Mouse (Mus musculus) ES-Bruce4 (cell line): ENCODE results near the gene Slco1a5. TPM values are rescaled to one million over a fixed set of nuclear protein-coding genes. Genes with fewer than 3 reads are reported as not detected.

Experiments used
- H3K27ac ChIP-seq: 2 replicates; pipeline ENCODE4 v1.5.1; 2012; ENCODE audit warnings: low read length, inconsistent platforms; ENCODE audit not compliant: insufficient read depth
- H3K27me3 ChIP-seq: 2 replicates; pipeline ENCODE4 v1.6.1; 2012; ENCODE audit warnings: mild to moderate bottlenecking, low read length, inconsistent platforms; ENCODE audit not compliant: control insufficient read depth, poor library complexity, insufficient read depth, severe bottlenecking
- H3K36me3 ChIP-seq: 2 replicates; pipeline ENCODE4 v1.6.1; 2012; ENCODE audit warnings: inconsistent platforms, mild to moderate bottlenecking, low read length, moderate library complexity; ENCODE audit not compliant: control insufficient read depth, poor library complexity, insufficient read depth, severe bottlenecking
- H3K4me1 ChIP-seq: one replicate; pipeline ENCODE4 v1.8.1; 2011; ENCODE audit warnings: low read length; ENCODE audit not compliant: control insufficient read depth, insufficient read depth
- H3K4me3 ChIP-seq: 2 replicates; pipeline ENCODE4 v1.5.1; 2011; ENCODE audit warnings: low read depth, mild to moderate bottlenecking, low read length
- H3K9ac ChIP-seq: 2 replicates; pipeline ENCODE4 v1.6.1; 2012; ENCODE audit warnings: low read depth, mild to moderate bottlenecking, inconsistent platforms; ENCODE audit not compliant: poor library complexity, severe bottlenecking
- H3K9me3 ChIP-seq: replicated peaks from 2 replicates; pipeline ENCODE4 v1.6.1; 2012; ENCODE audit warnings: mild to moderate bottlenecking, low read length, inconsistent platforms; ENCODE audit not compliant: control insufficient read depth, poor library complexity, insufficient read depth, severe bottlenecking
- CTCF ChIP-seq: IDR thresholded peaks from one replicate; pipeline ENCODE4 v1.8.1; 2011; ENCODE audit warnings: low read depth, low read length
- EP300 ChIP-seq: IDR thresholded peaks from 2 replicates; pipeline ENCODE4 v1.6.1; 2011; ENCODE audit warnings: low read depth, low read length; ENCODE audit not compliant: insufficient read depth
- POLR2A ChIP-seq: IDR thresholded peaks from one replicate; pipeline ENCODE4 v1.8.1; 2011; ENCODE audit warnings: low read length; ENCODE audit not compliant: insufficient read depth
- polyA plus RNA-seq: library from polyadenylated mRNA; stranded (reverse); fragments of >200 nt; gene quantifications from 2 replicates; pipeline ENCODE4 v1.2.4, GENCODE M21; 2011; ENCODE audit warnings: low read depth; ENCODE audit not compliant: missing spikeins, insufficient read depth, insufficient read length

The Slco1a5 gene
- polyA plus RNA-seq, 1 experiment, result not detected

GRCm38 (mm10) chr6:142345440-142346038, 22.8 kb upstream of the Slco1a5 start, which contains the start of gene Pyroxd1:
Pyroxd1 (plus strand) TSS chr6:142345654.
- H3K27ac ChIP-seq, result no peak within 1 kb of the TSS
- H3K36me3 ChIP-seq, result no peaks in the 10 kb centered on the region
- H3K4me3 ChIP-seq, result peak within 1 kb of the TSS; percentile 82
- no peaks in the 10 kb centered on the region for H3K27me3 ChIP-seq
- H3K9me3 ChIP-seq, result no peaks in the 10 kb centered on the region
- H3K9ac ChIP-seq, result peak within 1 kb of the TSS; percentile 35
- no peak for TF ChIP-seq POLR2A
- TF ChIP-seq EP300, result no peak
- TF ChIP-seq CTCF, result no peak
- no peaks in the 10 kb centered on the region for H3K4me1 ChIP-seq

DNA sequence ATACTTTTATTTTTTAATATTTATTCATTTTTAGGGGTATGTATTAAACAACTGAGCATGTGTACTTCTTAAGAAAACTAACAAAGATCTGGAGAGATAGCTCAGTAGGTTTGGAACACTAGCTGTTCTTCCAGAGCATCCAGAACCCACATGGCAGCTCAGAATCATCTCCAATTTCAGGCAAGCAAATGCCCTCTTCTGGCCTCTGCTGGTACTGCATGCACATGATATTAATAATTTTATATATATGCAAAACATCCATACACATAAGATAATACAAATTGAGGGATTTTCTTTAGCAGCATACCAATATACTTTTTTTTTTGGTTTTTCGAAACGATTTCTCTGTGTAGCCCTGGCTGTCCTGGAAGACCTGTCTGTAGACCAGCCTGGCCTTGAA, 20.8 kb upstream of the Slco1a5 start:
- Histone ChIP-seq H3K27ac (no peak overlapping the region), H3K9me3 (no peaks in the 10 kb centered on the region), H3K36me3 (no peaks in the 10 kb centered on the region), H3K9ac (no peak overlapping the region), H3K27me3 (no peaks in the 10 kb centered on the region), H3K4me3 (no peak overlapping the region), H3K4me1 (no peaks in the 10 kb centered on the region)
- TF ChIP-seq POLR2A (no peak), CTCF (no peak), EP300 (no peak)

DNA sequence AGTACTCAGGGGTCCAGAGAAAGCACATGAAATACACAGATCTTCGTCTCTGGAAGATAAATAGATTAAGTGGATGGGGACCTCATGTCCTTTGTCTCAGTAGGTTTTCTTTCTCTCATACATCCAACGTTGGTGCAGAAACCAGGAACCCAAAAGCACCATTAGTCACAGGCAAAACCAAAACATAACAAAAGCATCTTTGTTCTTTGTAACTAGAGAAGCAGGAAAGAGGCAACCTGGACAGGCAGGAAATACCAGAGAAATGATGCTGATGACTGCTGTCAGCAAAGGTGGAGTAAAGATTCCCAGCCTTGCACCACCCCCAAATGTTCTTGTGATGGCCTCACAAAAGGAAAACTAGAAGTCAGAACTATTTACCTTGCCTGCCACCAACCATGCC, 16.8 kb upstream of the Slco1a5 start:
- Histone ChIP-seq H3K27ac (no peak overlapping the region), H3K9me3 (no peaks in the 10 kb centered on the region), H3K27me3 (no peaks in the 10 kb centered on the region), H3K4me3 (no peak overlapping the region), H3K36me3 (no peaks in the 10 kb centered on the region), H3K4me1 (no peaks in the 10 kb centered on the region), H3K9ac (no peak overlapping the region)
- no peak for TF ChIP-seq CTCF

DNA sequence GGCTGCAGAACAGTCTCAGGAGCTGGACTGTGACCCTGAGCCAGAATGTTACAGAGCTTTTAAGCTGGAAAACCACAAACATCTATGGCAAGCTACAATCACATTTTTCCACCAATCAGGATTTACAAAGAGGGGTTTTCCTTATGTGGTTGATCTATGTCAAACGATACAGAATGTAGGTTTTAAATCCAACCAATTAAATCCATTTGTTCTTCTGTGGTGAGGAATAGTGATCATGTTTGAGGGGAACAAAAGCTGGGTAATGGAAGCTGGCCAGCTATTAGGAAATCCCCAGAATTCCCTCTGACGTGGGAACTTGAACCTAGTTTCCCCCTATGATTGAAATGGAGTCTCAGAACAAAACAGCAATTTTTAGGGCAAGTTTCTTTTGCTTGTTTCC, 16.2 kb upstream of the Slco1a5 start:
- Histone ChIP-seq H3K36me3 (no peaks in the 10 kb centered on the region), H3K27ac (no peak overlapping the region), H3K4me3 (no peak overlapping the region), H3K27me3 (no peaks in the 10 kb centered on the region), H3K9ac (no peak overlapping the region), H3K9me3 (no peaks in the 10 kb centered on the region), H3K4me1 (no peaks in the 10 kb centered on the region)
- TF ChIP-seq EP300, result no peak
- no peak for TF ChIP-seq CTCF
- no peak for TF ChIP-seq POLR2A

- peaks cover 1% of the 10 kb centered on the region for H3K4me1 ChIP-seq
- no peak overlapping the region for H3K9ac ChIP-seq
- H3K27ac ChIP-seq, result no peak overlapping the region
- TF ChIP-seq POLR2A, result no peak
- TF ChIP-seq EP300, result no peak
- no peak for TF ChIP-seq CTCF
- H3K4me3 ChIP-seq, result no peak overlapping the region
- no peaks in the 10 kb centered on the region for H3K27me3 ChIP-seq
- no peaks in the 10 kb centered on the region for H3K9me3 ChIP-seq
- no peaks in the 10 kb centered on the region for H3K36me3 ChIP-seq
These were observed 6.4 kb upstream of the Slco1a5 start for GRCm38 (mm10) chr6:142329201-142329600.

GRCm38 (mm10) chr6:142326598-142326997, 3.8 kb upstream of the Slco1a5 start:
- Histone ChIP-seq H3K4me3 (no peak overlapping the region), H3K4me1 (peaks cover 3% of the 10 kb centered on the region), H3K36me3 (no peaks in the 10 kb centered on the region), H3K9me3 (no peaks in the 10 kb centered on the region), H3K27ac (no peak overlapping the region), H3K27me3 (no peaks in the 10 kb centered on the region), H3K9ac (no peak overlapping the region)
- peak; percentile 25 for TF ChIP-seq CTCF
- TF ChIP-seq POLR2A, result no peak
- no peak for TF ChIP-seq EP300
